Mouse (Mus musculus): ENCODE measurements at regions not wholly inside any gene's neighbourhood (a gene's known extent, or its start where the extent isn't known, plus 50 kb on each side); places are given as distances from the start of the nearest gene placed in this dataset.
"Not testable (repeated sequence)": the region's sequence is repeated elsewhere in the genome, so short reads cannot be mapped to it uniquely, and the experiment has no call there.

GRCm38 (mm10) chr2:116444163-116444562 is 378.5 kb upstream of the Meis2 start:
- DNase-seq = no peak

GRCm38 (mm10) chr2:116440252-116440651 is 374.6 kb upstream of the Meis2 start:
- no peak for DNase-seq

GRCm38 (mm10) chr2:116433481-116433880 is 367.8 kb upstream of the Meis2 start:
- no peak for DNase-seq

GRCm38 (mm10) chr2:116424131-116424530 is 358.5 kb upstream of the Meis2 start:
- DNase-seq = peak; percentile 25

- DNase-seq = no peak
Measured at GRCm38 (mm10) chr2:116417428-116418195, 352.0 kb upstream of the Meis2 start.

- no peak for DNase-seq
Measured at GRCm38 (mm10) chr2:116415742-116416141, 350.1 kb upstream of the Meis2 start.

GRCm38 (mm10) chr2:116402113-116402512 is 336.5 kb upstream of the Meis2 start:
- no peak for DNase-seq

GRCm38 (mm10) chr2:116399966-116400365 is 334.3 kb upstream of the Meis2 start:
- DNase-seq = no peak

- DNase-seq = no peak
Measured at GRCm38 (mm10) chr2:116368811-116369210, 303.2 kb upstream of the Meis2 start.

GRCm38 (mm10) chr2:116364136-116364535 is 298.5 kb upstream of the Meis2 start:
- no peak for DNase-seq

GRCm38 (mm10) chr2:116358145-116358544 is 292.5 kb upstream of the Meis2 start:
- DNase-seq = no peak

GRCm38 (mm10) chr2:116348530-116348914 is 282.9 kb upstream of the Meis2 start:
- no peak for DNase-seq

GRCm38 (mm10) chr2:116347827-116348529 is 282.3 kb upstream of the Meis2 start:
- no peak for DNase-seq

GRCm38 (mm10) chr2:116331801-116332200 is 266.2 kb upstream of the Meis2 start:
- no peak for DNase-seq

- DNase-seq = no peak
Measured at GRCm38 (mm10) chr2:116322039-116322770, 256.6 kb upstream of the Meis2 start.

- no peak for DNase-seq
Measured at GRCm38 (mm10) chr2:116299551-116299950, 233.9 kb upstream of the Meis2 start.

- no peak for DNase-seq
Measured at GRCm38 (mm10) chr2:116289886-116290285, 224.2 kb upstream of the Meis2 start.

GRCm38 (mm10) chr2:116243191-116243590 is 177.6 kb upstream of the Meis2 start:
- not testable (repeated sequence) for DNase-seq

- DNase-seq = no peak
Measured at GRCm38 (mm10) chr2:116236731-116237130, 171.1 kb upstream of the Meis2 start.

- no peak for DNase-seq
Measured at GRCm38 (mm10) chr2:116232793-116233192, 167.2 kb upstream of the Meis2 start.

- DNase-seq = no peak
Measured at GRCm38 (mm10) chr2:116216418-116216817, 150.8 kb upstream of the Meis2 start.

GRCm38 (mm10) chr2:116201248-116202223 is 135.9 kb upstream of the Meis2 start:
- no peak for DNase-seq

All from adrenal gland, adult 8-10 months (tissue).